Mouse (Mus musculus) hindbrain, embryonic 13.5 days (tissue): ENCODE results near the gene Dyrk2. TPM values are rescaled to one million over a fixed set of nuclear protein-coding genes. Genes with fewer than 3 reads are reported as not detected.

Experiments used
- ATAC-seq: fragments of 200-750 bp; cut with Nextera tagmentation; 2 replicates; pipeline ENCODE4 v1.8.0; 2017; ENCODE audit warnings: moderate TSS enrichment; ENCODE audit not compliant: low FRiP score
- H3K27ac ChIP-seq: fragments of 300-500 bp; sonication (generic); 2 replicates; pipeline ENCODE4 v1.5.1; 2015; ENCODE audit warnings: inconsistent platforms, mild to moderate bottlenecking, moderate library complexity
- H3K27me3 ChIP-seq: fragments of 300-500 bp; sonication (generic); 2 replicates; pipeline ENCODE4 v1.6.1; 2015; ENCODE audit warnings: mild to moderate bottlenecking, inconsistent platforms
- H3K36me3 ChIP-seq: fragments of 300-500 bp; sonication (generic); 2 replicates; pipeline ENCODE4 v1.6.1; 2015; ENCODE audit warnings: mild to moderate bottlenecking, inconsistent platforms
- H3K4me1 ChIP-seq: fragments of 300-500 bp; sonication (generic); replicated peaks from 2 replicates; pipeline ENCODE4 v1.6.1; 2015; ENCODE audit warnings: inconsistent platforms
- H3K4me2 ChIP-seq: fragments of 300-500 bp; sonication (generic); 2 replicates; pipeline ENCODE4 v1.6.1; 2015; ENCODE audit warnings: inconsistent platforms, mild to moderate bottlenecking, moderate library complexity
- H3K4me3 ChIP-seq: fragments of 300-500 bp; sonication (generic); 2 replicates; pipeline ENCODE4 v1.5.1; 2015; ENCODE audit warnings: mild to moderate bottlenecking, inconsistent platforms
- H3K9ac ChIP-seq: fragments of 300-500 bp; sonication (generic); 2 replicates; pipeline ENCODE4 v1.6.1; 2015; ENCODE audit warnings: mild to moderate bottlenecking, inconsistent platforms
- H3K9me3 ChIP-seq: fragments of 300-500 bp; sonication (generic); 2 replicates; pipeline ENCODE4 v1.6.1; 2016; ENCODE audit warnings: inconsistent platforms
- WGBS: fragments of 180-500 bp; shearing (Covaris S2); methylation state at CpG from one replicate; pipeline ENCODE4 v1.1.7; 2015; 5-methylcytosine and 5-hydroxymethylcytosine counted together
- polyA plus RNA-seq: library from polyadenylated mRNA; unstranded; fragments of >200 nt; fragmentation: Nextera tagmentation; extraction: Ambion mirVana; gene quantifications from 2 replicates; pipeline ENCODE4 v1.2.1, GENCODE M21; 2015

Gene Dyrk2
- polyA plus RNA-seq, 1 experiment from 2014 or later, result 9.5 TPM

GRCm38 (mm10) chr10:118867304-118867895, 2.6 kb downstream of the Dyrk2 start:
- H3K27ac ChIP-seq, result peak overlapping the region; percentile 98
- H3K27me3 ChIP-seq, result no peaks in the 10 kb centered on the region
- peaks cover 42% of the 10 kb centered on the region for H3K4me1 ChIP-seq
- peak; percentile 6; the same call in 1 of the 2 replicates for ATAC-seq
- H3K4me2 ChIP-seq, result peak overlapping the region; percentile 94
- peak overlapping the region; percentile 88 for H3K4me3 ChIP-seq
- H3K9me3 ChIP-seq, result no peaks in the 10 kb centered on the region
- peak overlapping the region; percentile 97 for H3K9ac ChIP-seq
- peaks cover 30% of the 10 kb centered on the region for H3K36me3 ChIP-seq
- WGBS, result 10% methylated on average over 16 of the region's 16 CpGs

GRCm38 (mm10) chr10:118864976-118865375, 5.0 kb downstream of the Dyrk2 start:
- 0 out of 2 replicates have a peak overlapping the region, but pooled peaks have one; percentile 15 for H3K4me2 ChIP-seq
- H3K4me3 ChIP-seq, result no peak overlapping the region
- no peak for ATAC-seq
- H3K36me3 ChIP-seq, result peaks cover 54% of the 10 kb centered on the region
- WGBS, result 96% methylated on average over 7 of the region's 7 CpGs
- no peaks in the 10 kb centered on the region for H3K27me3 ChIP-seq
- peaks cover 35% of the 10 kb centered on the region for H3K4me1 ChIP-seq
- no peak overlapping the region for H3K9ac ChIP-seq
- H3K27ac ChIP-seq, result no peak overlapping the region
- H3K9me3 ChIP-seq, result peaks cover 8% of the 10 kb centered on the region; the same call in 1 of the 2 replicates

GRCm38 (mm10) chr10:118863611-118864010, 6.4 kb downstream of the Dyrk2 start:
- H3K4me2 ChIP-seq, result no peak overlapping the region
- WGBS, result 84% methylated on average over 8 of the region's 8 CpGs
- peaks cover 33% of the 10 kb centered on the region for H3K4me1 ChIP-seq
- H3K9ac ChIP-seq, result no peak overlapping the region
- H3K27me3 ChIP-seq, result no peaks in the 10 kb centered on the region
- ATAC-seq, result no peak
- peaks cover 68% of the 10 kb centered on the region for H3K36me3 ChIP-seq
- H3K9me3 ChIP-seq, result peaks cover 12% of the 10 kb centered on the region; the same call in 1 of the 2 replicates
- no peak overlapping the region for H3K4me3 ChIP-seq
- no peak overlapping the region for H3K27ac ChIP-seq

GRCm38 (mm10) chr10:118862233-118862632, 7.8 kb downstream of the Dyrk2 start:
- no peak for ATAC-seq
- H3K27me3 ChIP-seq, result no peaks in the 10 kb centered on the region
- no peak overlapping the region for H3K4me3 ChIP-seq
- H3K9ac ChIP-seq, result no peak overlapping the region
- peaks cover 12% of the 10 kb centered on the region; the same call in 1 of the 2 replicates for H3K9me3 ChIP-seq
- no peak overlapping the region for H3K4me2 ChIP-seq
- peaks cover 75% of the 10 kb centered on the region for H3K36me3 ChIP-seq
- peaks cover 30% of the 10 kb centered on the region for H3K4me1 ChIP-seq
- no peak overlapping the region for H3K27ac ChIP-seq
- 91% methylated on average over 4 of the region's 4 CpGs for WGBS

- peaks cover 83% of the 10 kb centered on the region for H3K36me3 ChIP-seq
- H3K4me2 ChIP-seq, result no peak overlapping the region
- WGBS, result 96% methylated on average over 11 of the region's 11 CpGs
- peaks cover 12% of the 10 kb centered on the region; the same call in 1 of the 2 replicates for H3K9me3 ChIP-seq
- H3K27ac ChIP-seq, result no peak overlapping the region
- no peak overlapping the region for H3K4me3 ChIP-seq
- H3K9ac ChIP-seq, result no peak overlapping the region
- no peak for ATAC-seq
- H3K4me1 ChIP-seq, result peaks cover 27% of the 10 kb centered on the region
- no peaks in the 10 kb centered on the region for H3K27me3 ChIP-seq
Observed at GRCm38 (mm10) chr10:118861234-118862025, 8.6 kb downstream of the Dyrk2 start.

GRCm38 (mm10) chr10:118859655-118860054, 10.4 kb downstream of the Dyrk2 start:
- no peak overlapping the region for H3K9ac ChIP-seq

GRCm38 (mm10) chr10:118854641-118855040, 15.4 kb downstream of the Dyrk2 start:
- 93% methylated on average over 9 of the region's 9 CpGs for WGBS
- Histone ChIP-seq H3K4me1 (peaks cover 11% of the 10 kb centered on the region), H3K27me3 (no peaks in the 10 kb centered on the region), H3K27ac (no peak overlapping the region), H3K36me3 (peaks cover 34% of the 10 kb centered on the region), H3K9me3 (0 out of 2 replicates have a peak, but pooled peaks cover under 1% of the 10 kb centered on the region), H3K4me2 (no peak overlapping the region), H3K9ac (no peak overlapping the region), H3K4me3 (no peak overlapping the region)
- no peak for ATAC-seq

More at GRCm38 (mm10) chr10:118859655-118860054, 10.4 kb downstream of the Dyrk2 start:
- peaks cover 12% of the 10 kb centered on the region; the same call in 1 of the 2 replicates for H3K9me3 ChIP-seq
- H3K27ac ChIP-seq, result no peak overlapping the region
- no peaks in the 10 kb centered on the region for H3K27me3 ChIP-seq
- 97% methylated on average over 21 of the region's 21 CpGs for WGBS
- peaks cover 82% of the 10 kb centered on the region for H3K36me3 ChIP-seq
- no peak for ATAC-seq
- H3K4me1 ChIP-seq, result peaks cover 13% of the 10 kb centered on the region
- H3K4me3 ChIP-seq, result no peak overlapping the region
- no peak overlapping the region for H3K4me2 ChIP-seq

GRCm38 (mm10) chr10:118852554-118852953, 17.5 kb downstream of the Dyrk2 start:
- no peak overlapping the region for H3K4me3 ChIP-seq
- no peak overlapping the region for H3K9ac ChIP-seq
- no peak for ATAC-seq
- 68% methylated on average over 16 of the region's 16 CpGs for WGBS
- H3K4me2 ChIP-seq, result no peak overlapping the region
- H3K36me3 ChIP-seq, result peaks cover 18% of the 10 kb centered on the region
- H3K27me3 ChIP-seq, result no peaks in the 10 kb centered on the region
- no peak overlapping the region for H3K27ac ChIP-seq
- no peaks in the 10 kb centered on the region for H3K9me3 ChIP-seq
- H3K4me1 ChIP-seq, result peaks cover 11% of the 10 kb centered on the region

GRCm38 (mm10) chr10:118848501-118848900, 21.5 kb downstream of the Dyrk2 start:
- Histone ChIP-seq H3K4me1 (0 out of 2 replicates have a peak, but pooled peaks cover 4% of the 10 kb centered on the region), H3K4me3 (no peak overlapping the region), H3K9ac (no peak overlapping the region), H3K36me3 (no peaks in the 10 kb centered on the region), H3K9me3 (no peaks in the 10 kb centered on the region), H3K4me2 (no peak overlapping the region), H3K27me3 (no peaks in the 10 kb centered on the region), H3K27ac (no peak overlapping the region)
- ATAC-seq, result no peak
- 86% methylated on average over 4 of the region's 4 CpGs for WGBS

GRCm38 (mm10) chr10:118846991-118847545, 22.9 kb downstream of the Dyrk2 start:
- H3K27ac ChIP-seq, result no peak overlapping the region
- no peak for ATAC-seq
- H3K27me3 ChIP-seq, result no peaks in the 10 kb centered on the region
- H3K4me3 ChIP-seq, result no peak overlapping the region
- 49% methylated on average over 10 of the region's 10 CpGs for WGBS
- H3K4me1 ChIP-seq, result 0 out of 2 replicates have a peak, but pooled peaks cover 4% of the 10 kb centered on the region
- no peaks in the 10 kb centered on the region for H3K9me3 ChIP-seq
- H3K4me2 ChIP-seq, result no peak overlapping the region
- H3K9ac ChIP-seq, result no peak overlapping the region
- H3K36me3 ChIP-seq, result no peaks in the 10 kb centered on the region

- 90% methylated on average over 9 of the region's 9 CpGs for WGBS
- H3K36me3 ChIP-seq, result no peaks in the 10 kb centered on the region
Observed at GRCm38 (mm10) chr10:118840598-118840997, 29.4 kb downstream of the Dyrk2 start.

More at GRCm38 (mm10) chr10:118840598-118840997, 29.4 kb downstream of the Dyrk2 start:
- ATAC-seq, result no peak
- H3K4me3 ChIP-seq, result no peak overlapping the region
- no peaks in the 10 kb centered on the region for H3K4me1 ChIP-seq
- H3K9me3 ChIP-seq, result no peaks in the 10 kb centered on the region
- H3K27me3 ChIP-seq, result no peaks in the 10 kb centered on the region
- H3K4me2 ChIP-seq, result no peak overlapping the region
- no peak overlapping the region for H3K9ac ChIP-seq
- H3K27ac ChIP-seq, result no peak overlapping the region
